Mouse (Mus musculus): ENCODE measurements around the gene Prg4.

Prg4 gene

DNA sequence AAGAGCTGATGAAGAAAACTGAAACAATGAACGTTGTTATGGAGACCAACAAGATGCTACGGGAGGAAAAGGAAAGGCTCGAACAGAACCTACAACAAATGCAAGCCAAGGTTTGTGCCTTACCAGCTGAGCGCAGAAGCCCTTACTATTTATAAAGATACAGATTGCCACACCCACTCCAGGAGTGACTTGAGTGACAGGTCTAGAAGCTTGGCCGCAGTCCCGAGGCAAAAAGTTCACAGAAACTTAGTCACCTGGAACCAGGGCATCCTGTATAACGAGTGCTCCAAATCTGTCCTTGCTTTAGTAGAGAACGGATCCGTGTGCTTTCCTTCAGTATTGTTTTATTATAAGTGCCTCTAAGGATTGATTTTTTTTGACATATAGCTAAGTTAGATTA, 40.3 kb downstream of the Prg4 start:
- ChIA-PET CTCF (no interaction called here), POLR2A (interaction anchor here in 3 of 4 experiments (0.9 to 4.8 kb wide), 20 partner anchors 8 to 33 kb away, joined by 3 to 27 read pairs (median 7); partner anchors contain the start of genes Odr4 (in 3 of the 3) and Tpr (in 3 of the 3))

- ChIA-PET CTCF (no interaction called here), POLR2A (interaction anchor here in 1 of 4 experiments (0.9 to 4.7 kb wide), 5 partner anchors 9 to 25 kb away, joined by 3 to 27 read pairs (median 8); partner anchors contain the start of genes Odr4 and Tpr)
Measured at GRCm38 (mm10) chr1:150418426-150418825, 47.5 kb downstream of the Prg4 start.

GRCm38 (mm10) chr1:150416006-150416405, 50.0 kb downstream of the Prg4 start:
- CTCF ChIA-PET: no interaction called here
- POLR2A ChIA-PET: interaction anchor here in 3 of 4 experiments (1.4 to 4.7 kb wide), 7 partner anchors 9 to 24 kb away, joined by 3 to 27 read pairs (median 8); partner anchors contain the start of genes Tpr (in 2 of the 3) and Odr4 (in 1 of the 3)

GRCm38 (mm10) chr1:150409996-150410395, 56.0 kb downstream of the Prg4 start:
- CTCF ChIA-PET: interaction anchor here in 1 of 4 experiments (0.7 kb wide), 1 partner anchor 17 kb away, joined by 3 read pairs; the partner anchor contains the start of genes Odr4 and Tpr
- POLR2A ChIA-PET: interaction anchor here (0.6 to 7.3 kb wide), 14 partner anchors 8 to 32 kb away, joined by 3 to 45 read pairs (median 4); partner anchors contain the start of genes Odr4 (in 3 of the 4) and Tpr (in 3 of the 4)

DNA sequence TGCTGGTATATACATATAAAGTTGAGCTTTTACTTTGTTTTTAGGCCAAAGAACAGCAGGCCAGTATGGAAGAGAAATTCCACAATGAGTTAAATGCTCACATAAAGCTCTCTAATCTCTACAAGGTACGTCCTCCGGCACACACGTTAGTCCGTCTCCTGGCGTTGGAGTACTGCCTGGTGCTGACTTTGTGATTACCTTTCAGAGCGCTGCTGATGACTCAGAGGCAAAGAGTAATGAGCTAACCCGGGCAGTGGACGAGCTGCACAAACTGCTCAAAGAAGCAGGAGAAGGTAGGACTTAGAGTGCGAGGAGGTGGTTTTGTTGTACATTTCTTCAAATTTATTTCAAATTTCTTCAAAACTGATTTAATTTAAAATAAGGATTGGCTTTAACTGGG, 58.7 kb downstream of the Prg4 start:
- POLR2A ChIA-PET: interaction anchor here (0.6 to 7.3 kb wide), 14 partner anchors 9 to 35 kb away, joined by 3 to 45 read pairs (median 4); partner anchors contain the start of genes Odr4 (in 3 of the 4) and Tpr (in 3 of the 4)

GRCm38 (mm10) chr1:150404555-150404954, 61.4 kb downstream of the Prg4 start:
- ChIA-PET CTCF (no interaction called here), POLR2A (interaction anchor here in 3 of 4 experiments (1.0 to 7.3 kb wide), 10 partner anchors 8 to 30 kb away, joined by 3 to 45 read pairs (median 6); partner anchors contain the start of genes Odr4 (in 3 of the 3) and Tpr (in 2 of the 3))

More for the DNA sequence above, 58.7 kb downstream of the Prg4 start:
- CTCF ChIA-PET: interaction anchor here in 1 of 4 experiments (1.1 kb wide), 1 partner anchor 15 kb away, joined by 4 read pairs; the partner anchor contains the start of genes Odr4 and Tpr

GRCm38 (mm10) chr1:150403914-150404313, 62.1 kb downstream of the Prg4 start:
- POLR2A ChIA-PET: interaction anchor here in 3 of 4 experiments (1.0 to 3.9 kb wide), 8 partner anchors 9 to 21 kb away, joined by 3 to 27 read pairs (median 6); partner anchors contain the start of genes Odr4 (in 3 of the 3) and Tpr (in 2 of the 3)
- CTCF ChIA-PET: no interaction called here
